Mouse (Mus musculus) spleen, adult 2 months (tissue): ENCODE measurements around the gene Mpo.

Experiments
- CTCF ChIP-seq: fragments of 200-500 bp; IDR thresholded peaks from 2 replicates; pipeline ENCODE4 v1.5.1; 2011; ENCODE audit warnings: mild to moderate bottlenecking, inconsistent platforms; ENCODE audit not compliant: insufficient read depth, insufficient read length, insufficient replicate concordance; ENCODE audit errors: extremely low read depth
- POLR2A ChIP-seq: fragments of 200-500 bp; IDR thresholded peaks from 2 replicates; pipeline ENCODE4 v1.6.1; 2011; ENCODE audit warnings: low read depth, low read length, inconsistent platforms

- TF ChIP-seq POLR2A (no peak), CTCF (no peak)
Measured at GRCm38 (mm10) chr11:87811396-87811795, 18.0 kb downstream of the Mpo start.
